Mouse (Mus musculus) 416B (cell line): Measurements from ENCODE around the gene Mctp2.

Source experiments
- DNase-seq: peaks from one replicate; pipeline ENCODE4 v3.0.0; 2011; ENCODE audit warnings: low read depth

Mctp2 gene

DNA sequence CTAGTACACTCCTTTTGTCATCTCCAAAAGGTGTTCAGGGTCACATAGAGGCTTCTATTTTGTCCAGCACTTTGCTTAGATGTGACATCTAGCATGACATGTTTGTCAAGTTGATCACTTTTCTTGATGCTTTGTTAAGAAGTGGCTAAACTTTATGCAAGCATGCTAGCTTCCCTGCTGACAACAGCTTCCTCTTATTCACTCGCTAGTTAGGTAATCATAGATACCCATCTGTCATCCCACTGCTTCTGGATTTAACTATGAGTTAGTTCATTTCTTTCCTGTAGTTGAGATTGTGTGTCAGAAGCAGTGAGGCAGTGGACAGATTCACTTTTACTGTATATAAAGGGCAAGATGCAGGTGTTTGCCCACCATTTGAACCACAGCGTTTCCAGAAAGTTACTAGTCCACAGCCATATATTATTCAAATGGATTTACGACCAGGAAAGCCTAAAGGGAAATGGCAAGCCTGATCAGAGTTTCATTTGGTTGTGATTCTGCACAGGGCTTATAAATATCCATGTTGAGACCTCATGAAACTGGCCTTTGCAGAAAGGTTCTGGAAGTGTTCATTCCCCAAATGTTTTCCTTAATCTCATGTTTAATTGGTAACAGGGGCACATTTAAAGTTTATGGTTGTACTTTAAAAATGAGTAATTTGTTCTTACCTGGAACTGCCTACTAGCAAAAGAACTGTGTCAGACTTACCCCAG lies 216.8 kb downstream of the Mctp2 start:
- no peak for DNase-seq

DNA sequence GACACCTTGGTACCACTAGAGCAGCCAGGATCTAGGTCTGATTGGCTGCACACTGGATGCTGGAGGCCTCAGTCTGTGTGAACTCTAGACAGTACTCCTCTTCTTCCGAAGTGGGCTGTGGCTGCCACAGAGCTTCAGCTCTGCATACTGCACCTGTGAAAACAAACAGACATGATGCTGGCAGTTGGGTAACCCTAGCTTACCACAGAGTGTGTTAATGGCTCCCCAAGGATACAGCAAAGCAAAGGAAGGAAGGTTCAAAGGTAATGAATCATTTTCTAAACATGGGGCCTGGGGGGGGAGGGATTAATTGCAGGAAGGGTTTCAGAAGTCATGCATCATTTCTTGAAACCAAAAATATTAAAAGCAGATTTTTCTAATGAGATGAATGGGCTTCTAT lies 225.7 kb downstream of the Mctp2 start:
- no peak for DNase-seq

DNA sequence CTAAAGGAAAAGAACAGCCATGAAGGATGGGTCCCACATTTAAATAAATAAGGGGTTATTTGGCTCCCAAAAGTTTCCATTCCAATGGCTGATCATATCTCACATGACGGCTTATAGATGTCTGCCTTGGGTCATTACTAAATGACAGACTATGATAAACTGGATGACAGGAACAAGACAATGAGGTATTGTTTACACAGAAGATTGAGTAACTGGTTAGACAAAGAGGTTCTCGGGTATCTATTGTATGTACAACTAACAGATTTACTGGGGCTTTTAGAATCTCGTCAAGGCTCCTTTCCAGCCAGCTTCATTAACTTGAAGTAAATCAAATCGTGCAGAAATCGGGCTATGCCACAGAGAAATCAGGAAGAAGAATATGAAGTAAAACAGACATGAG lies 227.5 kb downstream of the Mctp2 start:
- DNase-seq, result no peak

DNA sequence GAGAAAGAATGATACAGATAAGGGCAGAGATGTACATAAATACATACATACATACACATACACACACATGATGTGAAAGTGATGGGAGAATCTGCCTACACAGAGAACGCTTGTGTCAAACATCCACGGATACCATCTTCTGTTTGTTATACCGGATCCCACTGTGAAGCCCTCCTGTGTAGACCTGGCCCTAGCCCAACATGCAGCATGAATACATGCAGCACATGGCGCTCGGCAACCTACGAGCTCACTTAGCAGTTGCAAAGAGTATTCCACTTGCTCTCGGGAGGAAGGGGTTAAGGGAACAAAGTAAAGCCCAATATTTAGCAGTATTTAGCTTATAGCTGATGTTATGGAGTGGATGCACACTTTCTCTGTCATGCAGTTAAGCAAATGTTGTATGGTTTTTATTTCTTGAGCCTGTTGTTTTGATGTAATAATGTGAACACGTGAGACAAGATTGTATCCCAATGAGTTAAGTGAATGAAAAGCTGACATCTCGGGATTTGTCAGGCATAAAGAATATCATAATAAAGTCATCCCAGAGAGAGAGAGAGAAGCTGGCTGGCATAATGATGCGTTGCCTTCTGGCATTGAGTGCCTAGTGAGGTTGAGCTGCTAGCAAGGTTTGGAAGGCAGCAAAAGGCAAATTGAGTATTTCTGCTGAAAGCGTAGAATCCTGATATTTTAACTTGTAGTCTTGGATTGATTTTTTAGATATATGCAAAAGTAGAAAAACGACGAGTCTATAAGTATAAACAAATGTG lies 234.8 kb downstream of the Mctp2 start:
- DNase-seq, result no peak

- DNase-seq, result no peak
Observed at GRCm38 (mm10) chr7:72068454-72068853, 238.0 kb downstream of the Mctp2 start.

- DNase-seq, result no peak
Observed at GRCm38 (mm10) chr7:72066352-72066751, 240.1 kb downstream of the Mctp2 start.

- DNase-seq, result no peak
Observed at GRCm38 (mm10) chr7:72051759-72052158, 254.6 kb downstream of the Mctp2 start.

DNA sequence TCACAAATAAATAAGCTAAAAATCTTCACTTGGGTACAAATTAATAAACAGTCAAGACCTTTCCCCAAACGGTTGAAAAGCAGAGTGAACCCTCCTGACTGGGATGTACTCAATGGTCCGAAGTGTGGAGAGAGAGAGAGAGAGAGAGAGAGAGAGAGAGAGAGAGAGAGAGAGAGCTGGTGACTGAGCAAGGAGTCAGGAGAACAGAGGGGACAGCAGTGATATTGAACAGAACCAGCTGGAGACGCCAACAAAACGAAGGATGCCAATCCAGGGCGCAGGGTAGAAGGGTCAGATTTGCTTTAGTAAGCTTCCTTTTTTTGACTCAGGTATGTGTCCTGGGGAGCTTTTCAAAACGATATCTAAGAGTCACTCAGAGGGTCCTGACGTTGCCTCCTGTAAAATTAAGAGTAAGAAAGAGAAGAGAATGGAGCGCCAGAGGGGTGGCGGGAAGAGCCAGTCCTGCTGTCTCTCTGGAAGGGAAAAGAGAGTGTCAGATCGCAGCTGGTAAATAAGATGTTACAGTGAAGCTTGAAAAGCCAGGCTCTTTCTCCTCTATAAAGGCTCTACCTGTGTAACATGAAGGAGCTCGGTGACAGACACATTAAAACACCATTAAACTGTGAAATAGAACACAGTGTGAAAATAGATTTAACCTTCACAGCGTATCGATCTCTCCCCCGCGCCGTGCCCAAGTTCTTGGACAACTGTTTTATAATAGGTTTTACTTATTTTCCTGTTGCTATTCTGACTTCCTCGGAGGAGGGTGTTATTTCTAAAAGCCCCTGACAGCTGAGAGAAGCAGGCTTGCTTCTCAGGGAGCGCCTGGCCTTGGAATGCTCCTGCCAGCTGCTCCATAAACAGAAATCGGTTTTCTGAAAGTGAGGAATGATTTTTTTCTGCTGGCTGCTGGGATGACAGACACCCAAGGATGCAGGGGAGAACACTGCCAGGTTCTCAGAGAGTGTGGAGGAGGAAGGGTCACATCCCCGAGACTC lies 258.5 kb downstream of the Mctp2 start:
- DNase-seq, result no peak
